Mouse (Mus musculus): ENCODE results near the gene Kmt2c. TPM values are rescaled to one million over a fixed set of nuclear protein-coding genes. Genes with fewer than 3 reads are reported as not detected.

Kmt2c gene
- total and polyA plus RNA-seq, 3 experiments = 23.8 to 34.0 (median 26.2) TPM

GRCm38 (mm10) chr5:25526926-25527325 lies 28.3 kb upstream of the Kmt2c start:
- no peak for DNase-seq (ENCODE audit: low read depth, low spot score)
- Histone ChIP-seq H3K4me1 (ENCODE audit: control insufficient read depth in 1 of 2, insufficient read depth in 2 of 2, low read length in 2 of 2) (peaks cover 5 to 22% of the 10 kb centered on the region in 2 experiments), H3K9me3 (replicated peaks; ENCODE audit: insufficient read depth, low read length) (no peaks in the 10 kb centered on the region), H3K36me3 (ENCODE audit: control insufficient read depth in 1 of 2, insufficient read depth in 2 of 2, low read length in 2 of 2) (peaks cover 0 to 26% of the 10 kb centered on the region in 2 experiments; a peak in 2 of 4 replicates), H3K79me2 (ENCODE audit: control insufficient read depth, insufficient read depth, low read length, poor library complexity) (peaks cover 5% of the 10 kb centered on the region; the same call in 1 of the 2 replicates), H3K27me3 (ENCODE audit: control insufficient read depth in 1 of 2, insufficient read depth in 2 of 2, low read length in 2 of 2) (no peaks in the 10 kb centered on the region), H3K9ac (ENCODE audit: control insufficient read depth, low read depth, low read length, poor library complexity, severe bottlenecking) (no peak overlapping the region), H3K27ac (ENCODE audit: control insufficient read depth, low read depth, low read length) (no peak overlapping the region), H3K4me3 (ENCODE audit: control insufficient read depth in 1 of 2, insufficient read depth in 1 of 2, low read depth in 2 of 2, low read length in 2 of 2) (no peak overlapping the region)
- TF ChIP-seq TCF12 (IDR thresholded peaks at IDR 0.05; ENCODE audit: low read depth, low read length) = no peak
- no peak for TF ChIP-seq KAT2A (conservative IDR thresholded peaks at IDR 0.05; ENCODE audit: low read depth, low read length)
- TF ChIP-seq GATA1 (IDR thresholded peaks at IDR 0.05; ENCODE audit: low read depth, low read length) = no peak
- no peak for TF ChIP-seq MYC (IDR thresholded peaks at IDR 0.05; ENCODE audit: low read depth, low read length)
- TF ChIP-seq ZMIZ1 (IDR thresholded peaks at IDR 0.05; ENCODE audit: low read depth, low read length) = no peak
- no peak for TF ChIP-seq MAX (IDR thresholded peaks at IDR 0.05; ENCODE audit: low read length)
- TF ChIP-seq POLR2AphosphoS5 (IDR thresholded peaks at IDR 0.05; ENCODE audit: borderline replicate concordance, low read depth, low read length) = no peak

GRCm38 (mm10) chr5:25526116-25526515 lies 27.5 kb upstream of the Kmt2c start:
- H3K4me3 ChIP-seq (ENCODE audit: control insufficient read depth in 1 of 2, insufficient read depth in 1 of 2, low read depth in 2 of 2, low read length in 2 of 2) = no peak overlapping the region
- TF ChIP-seq CHD1 (IDR thresholded peaks at IDR 0.05; ENCODE audit: low read depth, low read length) = no peak
- no peak for TF ChIP-seq POLR2AphosphoS2 (IDR thresholded peaks at IDR 0.05; ENCODE audit: low read length)
- 0 out of 2 replicates have a peak, but pooled peaks have one; percentile 37 for TF ChIP-seq USF1 (IDR thresholded peaks at IDR 0.05; ENCODE audit: low read depth, low read length)
- TF ChIP-seq MAX (IDR thresholded peaks at IDR 0.05; ENCODE audit: low read length) = no peak
- no peak for TF ChIP-seq POLR2A (IDR thresholded peaks at IDR 0.05; ENCODE audit: control insufficient read depth in 1 of 2, insufficient read depth in 1 of 2, low read depth in 1 of 2, low read length in 2 of 2, poor library complexity in 1 of 2)
- TF ChIP-seq POLR2AphosphoS5 (IDR thresholded peaks at IDR 0.05; ENCODE audit: borderline replicate concordance, low read depth, low read length) = no peak
- H3K9me3 ChIP-seq (replicated peaks; ENCODE audit: insufficient read depth, low read length) = no peaks in the 10 kb centered on the region
- peaks cover 0 to 18% of the 10 kb centered on the region in 2 experiments; a peak in 2 of 4 replicates for H3K36me3 ChIP-seq (ENCODE audit: control insufficient read depth in 1 of 2, insufficient read depth in 2 of 2, low read length in 2 of 2)
- peak; percentile 26 for DNase-seq (ENCODE audit: low read depth, low spot score)
- peaks cover 3 to 18% of the 10 kb centered on the region in 2 experiments; a peak in 3 of 4 replicates for H3K4me1 ChIP-seq (ENCODE audit: control insufficient read depth in 1 of 2, insufficient read depth in 2 of 2, low read length in 2 of 2)
- H3K27ac ChIP-seq (ENCODE audit: control insufficient read depth, low read depth, low read length) = no peak overlapping the region
- peaks cover 5% of the 10 kb centered on the region; the same call in 1 of the 2 replicates for H3K79me2 ChIP-seq (ENCODE audit: control insufficient read depth, insufficient read depth, low read length, poor library complexity)
- no peak overlapping the region for H3K9ac ChIP-seq (ENCODE audit: control insufficient read depth, low read depth, low read length, poor library complexity, severe bottlenecking)
- H3K27me3 ChIP-seq (ENCODE audit: control insufficient read depth in 1 of 2, insufficient read depth in 2 of 2, low read length in 2 of 2) = no peaks in the 10 kb centered on the region

GRCm38 (mm10) chr5:25521461-25521860 lies 22.9 kb upstream of the Kmt2c start:
- H3K36me3 ChIP-seq (ENCODE audit: control insufficient read depth in 1 of 2, insufficient read depth in 2 of 2, low read length in 2 of 2) = no peaks in the 10 kb centered on the region
- no peak overlapping the region for H3K27ac ChIP-seq (ENCODE audit: control insufficient read depth, low read depth, low read length)
- H3K79me2 ChIP-seq (ENCODE audit: control insufficient read depth, insufficient read depth, low read length, poor library complexity) = no peaks in the 10 kb centered on the region
- H3K4me3 ChIP-seq (ENCODE audit: control insufficient read depth in 1 of 2, insufficient read depth in 1 of 2, low read depth in 2 of 2, low read length in 2 of 2) = no peak overlapping the region
- TF ChIP-seq MXI1 (IDR thresholded peaks at IDR 0.05; ENCODE audit: low read depth, low read length) (peak; percentile 58; the same call in 1 of the 2 replicates), GABPA (IDR thresholded peaks at IDR 0.05; ENCODE audit: low read depth, low read length) (no peak)
- peaks cover 0 to under 1% of the 10 kb centered on the region in 2 experiments; a peak in 1 of 4 replicates for H3K4me1 ChIP-seq (ENCODE audit: control insufficient read depth in 1 of 2, insufficient read depth in 2 of 2, low read length in 2 of 2)
- no peaks in the 10 kb centered on the region for H3K9me3 ChIP-seq (replicated peaks; ENCODE audit: insufficient read depth, low read length)
- peak; percentile 24 for DNase-seq (ENCODE audit: low read depth, low spot score)
- no peaks in the 10 kb centered on the region for H3K27me3 ChIP-seq (ENCODE audit: control insufficient read depth in 1 of 2, insufficient read depth in 2 of 2, low read length in 2 of 2)
- no peak overlapping the region for H3K9ac ChIP-seq (ENCODE audit: control insufficient read depth, low read depth, low read length, poor library complexity, severe bottlenecking)
